Mouse (Mus musculus): ENCODE data around the gene Zfp422.
A peak's percentile ranks its signal among the peaks of the same experiment; 100 is the strongest.

Zfp422 gene

DNA sequence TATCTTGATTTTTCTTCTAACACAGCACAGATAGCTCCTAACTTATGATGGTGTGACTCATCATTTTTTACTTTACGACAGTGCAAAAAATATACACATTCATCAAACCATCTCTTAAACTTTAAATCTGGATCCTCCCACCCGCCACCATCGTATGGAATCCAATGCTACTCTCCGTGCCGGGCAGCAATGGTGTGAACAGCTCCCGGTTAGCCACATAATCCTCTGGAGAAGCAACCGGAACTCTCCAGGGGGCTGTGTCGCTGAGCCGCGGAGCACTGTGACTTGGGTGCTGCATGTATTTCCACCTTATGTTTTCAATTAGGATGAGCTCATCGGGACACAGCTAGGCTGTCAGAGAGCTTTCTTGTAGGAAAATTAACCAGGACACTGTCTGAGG is 14.1 kb upstream of the Zfp422 start:
- H3K9me3 ChIP-seq (ENCODE audit: low read length), result no peaks in the 10 kb centered on the region
- H3K4me1 ChIP-seq (replicated peaks; ENCODE audit: low read depth, low read length), result peaks cover 25% of the 10 kb centered on the region
- no peak for TF ChIP-seq NANOG (IDR thresholded peaks at IDR 0.05; ENCODE audit: borderline replicate concordance, low read length)
- no peak for TF ChIP-seq CTCF (conservative IDR thresholded peaks at IDR 0.05; ENCODE audit: low read length)
- TF ChIP-seq POU5F1 (IDR thresholded peaks at IDR 0.05; ENCODE audit: borderline replicate concordance, low read length), result no peak
- no peaks in the 10 kb centered on the region; the same call in 1 of the 2 replicates for H3K27me3 ChIP-seq (ENCODE audit: insufficient read depth, low read length)
- H3K4me3 ChIP-seq (replicated peaks; ENCODE audit: low read length), result no peak overlapping the region
- no peaks in the 10 kb centered on the region for H3K36me3 ChIP-seq (ENCODE audit: insufficient read depth, low read length)

DNA sequence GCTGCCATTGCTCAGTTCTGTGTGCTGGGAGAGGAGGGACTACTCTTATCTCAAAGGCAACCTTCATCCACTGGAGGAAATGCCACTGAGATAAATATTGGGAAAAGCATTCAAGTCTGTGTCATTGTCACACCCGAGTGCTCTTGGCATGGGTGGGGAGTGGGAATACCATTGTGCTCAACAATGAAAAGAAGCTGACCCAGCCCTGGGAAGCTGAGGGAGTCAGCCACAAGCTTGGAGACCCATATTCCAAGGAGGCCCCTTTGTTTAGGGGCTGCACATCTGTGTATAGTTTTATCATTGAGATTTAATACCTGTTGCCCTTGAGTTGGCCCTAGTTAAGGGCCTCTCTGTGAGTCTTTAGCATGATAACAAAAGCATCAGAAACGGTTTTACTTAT is 10.9 kb upstream of the Zfp422 start:
- H3K27me3 ChIP-seq (ENCODE audit: insufficient read depth, low read length), result peaks cover 4% of the 10 kb centered on the region; the same call in 1 of the 2 replicates
- H3K9me3 ChIP-seq (ENCODE audit: low read length), result no peaks in the 10 kb centered on the region
- no peaks in the 10 kb centered on the region for H3K36me3 ChIP-seq (ENCODE audit: insufficient read depth, low read length)
- no peak overlapping the region for H3K4me3 ChIP-seq (replicated peaks; ENCODE audit: low read length)
- TF ChIP-seq CTCF (conservative IDR thresholded peaks at IDR 0.05; ENCODE audit: low read length), result no peak
- peak; percentile 57; the same call in 1 of the 2 replicates for TF ChIP-seq NANOG (IDR thresholded peaks at IDR 0.05; ENCODE audit: borderline replicate concordance, low read length)
- peaks cover 21% of the 10 kb centered on the region for H3K4me1 ChIP-seq (replicated peaks; ENCODE audit: low read depth, low read length)

DNA sequence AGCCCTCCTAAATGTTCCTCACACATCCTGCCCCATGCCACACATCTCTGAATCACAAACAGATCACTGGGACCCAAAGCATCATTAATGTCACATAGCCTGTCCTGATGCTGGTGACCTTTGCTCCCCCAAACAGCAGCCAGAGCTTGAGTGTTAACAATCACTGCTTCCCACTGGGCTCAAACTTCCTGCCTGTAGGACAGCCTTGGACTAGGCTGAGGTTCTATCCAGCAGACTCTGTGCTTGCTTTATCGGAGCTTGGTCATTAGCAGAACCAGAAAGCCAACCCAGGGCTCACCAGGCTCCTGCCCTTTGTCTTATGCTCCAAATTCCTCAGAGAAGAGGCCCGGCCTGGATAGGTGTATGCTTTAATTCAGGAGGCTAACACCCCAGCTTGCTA is 10.1 kb upstream of the Zfp422 start:
- TF ChIP-seq NANOG (IDR thresholded peaks at IDR 0.05; ENCODE audit: borderline replicate concordance, low read length), result no peak
- TF ChIP-seq CTCF (conservative IDR thresholded peaks at IDR 0.05; ENCODE audit: low read length), result no peak
- no peak for TF ChIP-seq POU5F1 (IDR thresholded peaks at IDR 0.05; ENCODE audit: borderline replicate concordance, low read length)
- peaks cover 4% of the 10 kb centered on the region; the same call in 1 of the 2 replicates for H3K27me3 ChIP-seq (ENCODE audit: insufficient read depth, low read length)
- H3K9me3 ChIP-seq (ENCODE audit: low read length), result no peaks in the 10 kb centered on the region
- H3K36me3 ChIP-seq (ENCODE audit: insufficient read depth, low read length), result no peaks in the 10 kb centered on the region
- peaks cover 20% of the 10 kb centered on the region for H3K4me1 ChIP-seq (replicated peaks; ENCODE audit: low read depth, low read length)
- no peak overlapping the region for H3K4me3 ChIP-seq (replicated peaks; ENCODE audit: low read length)

GRCm38 (mm10) chr6:116637496-116637895 is 8.7 kb upstream of the Zfp422 start:
- no peak for TF ChIP-seq NANOG (IDR thresholded peaks at IDR 0.05; ENCODE audit: borderline replicate concordance, low read length)
- no peak for TF ChIP-seq CTCF (conservative IDR thresholded peaks at IDR 0.05; ENCODE audit: low read length)
- TF ChIP-seq POU5F1 (IDR thresholded peaks at IDR 0.05; ENCODE audit: borderline replicate concordance, low read length), result no peak

GRCm38 (mm10) chr6:116636581-116637235 is 7.9 kb upstream of the Zfp422 start:
- peaks cover 19% of the 10 kb centered on the region for H3K4me1 ChIP-seq (replicated peaks; ENCODE audit: low read depth, low read length)
- TF ChIP-seq CTCF (conservative IDR thresholded peaks at IDR 0.05; ENCODE audit: low read length) (no peak), NANOG (IDR thresholded peaks at IDR 0.05; ENCODE audit: borderline replicate concordance, low read length) (no peak), POU5F1 (IDR thresholded peaks at IDR 0.05; ENCODE audit: borderline replicate concordance, low read length) (no peak)
- H3K9me3 ChIP-seq (ENCODE audit: low read length), result no peaks in the 10 kb centered on the region
- peaks cover 4% of the 10 kb centered on the region; the same call in 1 of the 2 replicates for H3K27me3 ChIP-seq (ENCODE audit: insufficient read depth, low read length)
- H3K36me3 ChIP-seq (ENCODE audit: insufficient read depth, low read length), result no peaks in the 10 kb centered on the region
- H3K4me3 ChIP-seq (replicated peaks; ENCODE audit: low read length), result no peak overlapping the region

More at GRCm38 (mm10) chr6:116637496-116637895, 8.7 kb upstream of the Zfp422 start:
- no peak overlapping the region for H3K4me3 ChIP-seq (replicated peaks; ENCODE audit: low read length)
- no peaks in the 10 kb centered on the region for H3K36me3 ChIP-seq (ENCODE audit: insufficient read depth, low read length)
- no peaks in the 10 kb centered on the region for H3K9me3 ChIP-seq (ENCODE audit: low read length)
- peaks cover 19% of the 10 kb centered on the region for H3K4me1 ChIP-seq (replicated peaks; ENCODE audit: low read depth, low read length)
- peaks cover 4% of the 10 kb centered on the region; the same call in 1 of the 2 replicates for H3K27me3 ChIP-seq (ENCODE audit: insufficient read depth, low read length)

DNA sequence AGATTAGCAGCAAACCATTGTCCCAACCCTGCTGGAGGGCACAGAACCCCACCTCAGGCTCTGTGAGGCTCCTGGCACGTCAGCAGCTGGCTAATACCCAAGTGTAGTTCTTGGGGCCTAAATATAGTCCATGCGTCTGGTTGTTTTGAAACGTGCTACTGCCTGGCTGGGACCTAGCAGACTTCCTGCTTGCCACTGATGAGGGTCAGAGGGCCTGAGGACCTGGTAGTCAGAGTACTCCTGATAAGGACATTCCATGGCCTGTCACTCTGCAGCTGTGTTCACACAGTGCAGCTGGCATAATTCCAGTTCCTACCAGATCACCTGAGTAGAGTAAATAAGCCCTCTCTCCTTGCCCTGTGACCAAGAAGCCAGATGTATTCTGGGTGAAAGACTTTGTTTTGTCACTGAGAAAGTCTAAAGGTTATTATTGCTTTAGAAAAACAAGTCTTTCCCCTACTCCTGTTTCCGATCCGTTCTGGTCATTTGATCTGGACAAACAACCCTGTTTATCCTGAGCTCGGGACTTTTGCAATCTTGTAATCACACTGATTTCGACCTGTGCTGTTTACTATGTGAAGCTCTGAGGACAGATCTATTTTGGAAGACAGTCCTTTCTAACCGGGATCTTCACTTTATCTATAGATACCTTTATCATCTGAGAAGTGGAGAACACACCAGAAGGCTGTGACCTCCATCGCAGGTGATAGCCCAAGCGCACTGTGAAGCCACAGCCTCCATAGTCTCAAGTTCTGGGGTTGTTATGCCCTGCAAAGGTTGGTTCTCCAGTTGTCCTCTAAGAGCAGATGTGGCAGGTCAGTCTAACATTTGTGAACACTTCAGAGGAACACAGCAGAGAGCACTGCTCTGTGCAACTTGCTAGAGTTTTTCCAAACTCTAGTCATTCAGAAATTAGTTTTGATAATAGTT is 6.7 kb upstream of the Zfp422 start:
- H3K27me3 ChIP-seq (ENCODE audit: insufficient read depth, low read length), result peaks cover 4% of the 10 kb centered on the region; the same call in 1 of the 2 replicates
- H3K4me1 ChIP-seq (replicated peaks; ENCODE audit: low read depth, low read length), result peaks cover 17% of the 10 kb centered on the region
- H3K9me3 ChIP-seq (ENCODE audit: low read length), result no peaks in the 10 kb centered on the region
- H3K36me3 ChIP-seq (ENCODE audit: insufficient read depth, low read length), result no peaks in the 10 kb centered on the region
- H3K4me3 ChIP-seq (replicated peaks; ENCODE audit: low read length), result no peak overlapping the region
- TF ChIP-seq POU5F1 (IDR thresholded peaks at IDR 0.05; ENCODE audit: borderline replicate concordance, low read length) (no peak), CTCF (conservative IDR thresholded peaks at IDR 0.05; ENCODE audit: low read length) (no peak), NANOG (IDR thresholded peaks at IDR 0.05; ENCODE audit: borderline replicate concordance, low read length) (no peak)

- Histone ChIP-seq H3K27me3 (ENCODE audit: insufficient read depth, low read length) (peaks cover 4% of the 10 kb centered on the region; the same call in 1 of the 2 replicates), H3K4me1 (replicated peaks; ENCODE audit: low read depth, low read length) (peaks cover 12% of the 10 kb centered on the region), H3K36me3 (ENCODE audit: insufficient read depth, low read length) (no peaks in the 10 kb centered on the region), H3K4me3 (replicated peaks; ENCODE audit: low read length) (no peak overlapping the region), H3K9me3 (ENCODE audit: low read length) (no peaks in the 10 kb centered on the region)
- TF ChIP-seq POU5F1 (IDR thresholded peaks at IDR 0.05; ENCODE audit: borderline replicate concordance, low read length), result no peak
Observed at GRCm38 (mm10) chr6:116633741-116634695, 5.2 kb upstream of the Zfp422 start.

Data from E14TG2a.4 (cell line).